Mouse (Mus musculus) cerebellum, postnatal 36 days (tissue): ENCODE data around the gene Apon.
"Not testable (repeated sequence)": the region's sequence is repeated elsewhere in the genome, so short reads cannot be mapped to it uniquely, and the experiment has no call there.

Experiments
- DNase-seq, 2 experiments: peaks; one replicate each; pipeline ENCODE4 v3.0.0; 2021 to 2022; ENCODE audit warnings: mixed read lengths in 2 of 2

Gene Apon

DNA sequence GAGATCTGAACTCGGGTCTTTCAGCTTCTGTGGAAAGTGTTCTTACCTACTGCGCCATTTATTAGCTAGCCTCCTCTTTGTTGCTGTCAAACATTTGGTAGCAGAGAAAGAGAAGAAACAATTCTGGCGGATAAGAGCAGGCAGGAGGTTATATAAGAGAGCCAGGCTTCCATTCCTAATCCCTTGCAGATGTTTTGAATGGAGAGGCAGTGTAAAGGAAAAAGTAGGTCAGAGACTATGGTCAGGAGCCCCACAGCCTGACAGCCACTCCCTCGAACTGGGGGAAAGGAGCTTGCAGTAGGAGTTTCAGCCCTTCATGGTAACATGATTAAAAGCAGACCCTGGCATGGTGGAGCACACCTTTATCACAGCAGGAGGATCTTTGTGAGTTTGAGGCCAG is 17.6 kb upstream of the Apon start:
- DNase-seq = no peak

DNA sequence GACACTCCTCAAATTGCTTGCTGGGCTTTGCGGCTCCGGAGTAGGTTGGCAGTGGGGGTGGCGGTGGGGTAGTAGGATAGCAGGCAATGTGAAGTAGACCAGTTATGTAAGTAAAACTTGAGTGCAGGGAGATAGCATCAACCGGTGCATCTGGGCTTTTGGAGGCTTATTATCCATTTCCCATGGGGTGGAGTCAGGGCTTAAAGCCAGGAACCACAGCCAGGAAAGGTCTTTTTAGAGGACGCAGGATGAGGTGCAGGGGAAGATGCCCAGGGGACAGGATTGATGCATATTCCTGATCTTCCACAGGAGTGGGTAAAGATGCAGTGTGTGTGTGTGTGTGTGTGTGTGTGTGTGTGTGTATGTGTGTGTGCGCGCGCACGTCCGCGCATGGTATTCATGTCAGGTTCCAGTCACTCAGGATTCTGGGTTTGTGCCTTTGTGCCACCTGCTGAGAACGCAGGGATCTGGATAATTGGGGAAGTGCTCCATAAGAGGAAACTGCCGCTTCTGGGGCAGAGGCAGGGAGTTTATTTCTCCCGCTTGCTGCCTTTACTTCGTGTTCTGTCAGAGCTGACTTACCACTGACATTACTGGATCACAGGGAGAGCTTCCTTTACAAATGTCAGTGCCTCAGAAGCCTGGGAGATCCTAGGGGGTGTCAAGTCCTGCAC is 16.0 kb upstream of the Apon start:
- peak; percentile 19 to 20 for DNase-seq

DNA sequence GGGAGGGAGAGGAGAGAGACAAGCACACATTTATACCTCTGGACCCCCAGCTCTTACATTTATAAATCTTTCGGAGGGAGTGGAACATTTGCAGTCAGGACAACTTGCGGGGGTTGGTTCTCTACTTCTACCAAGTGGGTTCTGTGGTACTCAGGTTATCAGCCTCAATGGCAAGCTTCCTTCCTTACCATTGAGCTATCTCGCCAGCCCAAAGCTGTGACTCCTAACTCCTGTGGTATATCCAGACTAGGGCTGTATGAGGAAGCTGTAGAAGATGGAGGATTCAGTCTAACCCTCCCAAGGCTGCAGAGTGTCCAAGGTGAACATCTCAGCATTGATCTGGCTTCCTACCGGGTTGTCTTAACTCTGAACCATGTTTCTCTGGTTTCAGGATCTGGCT is 14.8 kb upstream of the Apon start:
- DNase-seq = no peak

DNA sequence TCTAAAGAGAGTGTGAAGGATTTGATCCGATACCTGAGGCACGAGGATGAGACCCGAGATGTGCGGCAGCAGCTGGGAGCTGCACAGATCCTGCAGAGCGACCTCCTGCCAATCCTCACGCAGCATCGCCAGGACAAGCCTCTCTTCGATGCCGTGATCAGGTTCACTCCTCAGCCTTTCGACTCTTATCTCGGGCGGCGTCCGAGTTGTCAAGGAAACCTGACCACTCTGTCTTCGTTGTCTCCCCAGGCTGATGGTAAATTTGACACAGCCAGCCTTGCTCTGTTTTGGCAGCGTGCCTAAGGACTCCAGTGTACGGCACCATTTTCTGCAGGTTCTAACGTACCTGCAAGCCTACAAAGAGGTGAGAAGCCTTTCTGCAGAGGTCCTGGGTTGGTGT is 13.8 kb upstream of the Apon start:
- no peak for DNase-seq

DNA sequence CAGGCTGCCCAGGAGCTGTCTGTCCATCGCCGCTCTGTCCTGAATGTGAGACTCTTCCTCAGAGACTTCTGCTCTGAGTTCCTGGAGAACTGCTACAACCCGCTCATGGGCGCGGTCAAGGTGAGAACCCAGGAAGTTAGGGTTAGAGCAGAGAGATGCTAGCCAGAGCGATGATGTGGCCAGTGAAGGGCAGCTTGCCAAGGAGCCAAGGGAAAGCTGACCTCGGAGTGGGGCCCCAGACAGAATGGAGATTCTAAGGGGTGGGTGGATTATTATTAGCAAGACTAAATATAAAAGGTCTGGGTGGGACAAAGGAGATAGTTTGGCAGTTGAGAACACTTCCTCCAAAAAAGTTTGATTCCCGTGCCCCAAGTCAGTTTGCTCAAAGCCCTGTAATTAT is 10.6 kb upstream of the Apon start:
- DNase-seq = no peak

DNA sequence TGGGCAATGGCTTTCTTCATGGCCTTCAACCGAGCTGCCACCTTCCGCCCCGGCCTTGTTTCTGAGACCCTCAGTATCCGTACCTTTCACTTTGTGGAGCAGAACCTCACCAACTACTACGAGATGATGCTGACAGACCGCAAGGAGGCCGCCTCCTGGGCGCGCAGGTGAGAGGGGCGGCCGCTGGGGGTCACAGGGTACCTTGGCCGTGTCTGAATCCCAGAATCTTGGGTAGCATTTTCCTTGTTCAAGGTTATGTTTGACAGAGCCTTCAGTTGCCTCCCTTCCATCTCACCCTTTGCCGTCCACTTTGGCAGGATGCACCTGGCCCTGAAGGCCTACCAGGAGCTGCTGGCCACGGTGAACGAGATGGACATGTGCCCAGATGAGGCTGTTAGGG is 9.8 kb upstream of the Apon start:
- no peak for DNase-seq

DNA sequence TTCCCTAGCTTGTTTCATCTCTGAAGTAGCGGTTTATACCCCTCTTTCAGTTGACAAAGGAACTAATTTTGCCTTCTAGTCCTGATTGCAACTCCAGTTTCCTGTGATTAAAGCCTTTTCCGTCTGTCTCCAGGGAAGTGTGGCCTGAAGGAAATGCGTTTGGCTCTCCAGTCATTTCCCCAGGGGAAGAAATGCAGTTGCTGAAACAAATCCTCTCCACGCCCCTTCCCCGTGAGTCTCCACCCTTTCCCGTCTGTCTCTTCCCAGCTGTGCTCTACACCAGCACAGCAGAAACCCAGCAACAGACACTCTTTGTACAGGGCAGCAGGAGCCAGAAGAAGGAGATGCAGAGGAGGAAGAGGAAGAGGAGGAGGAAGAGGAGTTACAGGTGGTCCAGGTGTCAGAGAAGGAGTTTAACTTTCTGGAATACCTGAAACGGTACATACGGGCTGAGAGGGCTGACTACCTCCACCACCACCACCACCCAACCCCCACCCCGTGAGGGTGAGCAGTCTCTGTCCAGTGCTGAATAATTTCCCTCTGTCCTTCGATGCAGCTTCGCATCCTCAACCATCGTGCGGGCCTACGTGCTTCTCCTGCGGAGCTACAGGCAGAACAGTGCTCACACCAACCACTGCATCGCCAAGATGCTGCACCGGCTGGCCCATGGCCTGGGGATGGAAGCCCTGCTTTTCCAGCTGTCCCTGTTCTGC is 6.7 kb upstream of the Apon start:
- DNase-seq = no peak

DNA sequence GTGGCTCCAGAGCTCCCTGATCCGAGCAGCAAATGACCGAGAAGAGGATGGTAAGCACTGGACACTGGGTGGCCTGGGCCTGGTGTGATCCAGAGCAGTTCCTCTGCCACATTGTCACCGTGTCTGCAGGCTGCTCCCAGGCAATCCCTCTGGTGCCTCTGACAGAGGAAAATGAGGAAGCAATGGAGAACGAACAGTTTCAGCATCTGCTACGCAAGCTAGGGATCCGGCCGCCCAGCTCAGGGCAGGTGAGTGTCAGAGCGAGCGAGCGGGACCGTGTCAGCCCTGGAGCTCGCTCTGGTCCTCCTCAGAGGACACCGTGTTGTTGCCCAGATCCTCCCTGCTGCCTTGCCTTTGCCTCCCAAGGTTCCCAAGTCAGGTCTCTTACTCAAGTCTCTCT is 3.3 kb upstream of the Apon start:
- no peak for DNase-seq

DNA sequence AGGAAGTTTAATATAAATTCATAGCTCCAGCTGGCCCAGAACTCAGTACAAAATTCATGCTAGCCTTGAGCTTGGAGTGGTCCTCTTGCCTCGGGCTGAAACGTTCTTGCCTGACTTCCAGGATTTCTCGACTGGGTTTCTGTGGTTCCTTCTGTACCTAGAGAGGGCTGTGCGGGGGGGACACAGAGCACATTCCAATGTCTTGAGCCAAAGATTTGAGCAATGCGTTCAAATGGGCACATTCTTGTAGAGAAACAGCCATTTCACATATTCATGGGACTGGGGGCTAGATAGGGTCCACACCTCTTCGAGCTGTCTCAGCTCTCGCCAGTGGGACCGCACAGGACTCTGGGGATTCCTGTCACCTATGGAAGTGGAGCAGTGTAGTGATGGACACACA is 2.0 kb downstream of the Apon start:
- no peak for DNase-seq

DNA sequence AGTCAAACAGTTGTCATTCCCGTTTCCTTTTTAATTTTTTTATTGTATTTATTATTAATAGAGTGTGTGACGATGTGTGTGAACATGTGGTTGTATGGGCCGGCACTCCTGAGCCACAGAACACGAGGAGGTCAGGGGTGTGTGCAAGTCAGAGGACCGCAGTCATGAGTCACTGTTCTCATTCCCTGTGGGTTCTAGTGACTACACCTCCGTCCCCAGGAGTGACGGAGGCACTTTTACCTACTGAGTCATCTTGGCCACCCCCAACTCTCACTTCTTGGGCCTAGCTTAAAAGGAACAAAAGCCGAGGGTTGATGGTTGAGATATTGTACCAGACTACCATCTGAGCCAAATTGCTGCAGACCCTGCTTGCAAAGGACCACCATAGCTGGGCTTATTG is 2.4 kb downstream of the Apon start:
- DNase-seq = no peak

DNA sequence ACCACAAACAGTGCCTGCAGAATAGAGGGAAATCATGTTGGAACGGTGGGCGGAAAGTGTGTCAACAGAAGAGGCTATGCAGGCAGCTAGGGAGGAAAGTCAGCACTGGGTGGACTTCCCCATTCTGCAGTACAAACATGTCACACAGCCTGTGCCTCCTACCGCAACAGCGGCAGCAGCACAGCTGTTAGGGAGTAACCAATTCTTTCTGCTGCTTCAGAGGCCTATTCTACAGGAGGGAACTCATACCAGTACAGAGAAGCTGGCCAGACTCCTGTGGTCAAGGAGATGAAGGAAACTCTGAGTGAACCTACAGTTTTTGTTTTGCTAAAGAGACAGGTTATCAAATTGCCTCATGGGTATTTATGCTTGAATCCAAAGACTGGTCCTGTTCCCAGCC is 5.1 kb downstream of the Apon start:
- no peak for DNase-seq

DNA sequence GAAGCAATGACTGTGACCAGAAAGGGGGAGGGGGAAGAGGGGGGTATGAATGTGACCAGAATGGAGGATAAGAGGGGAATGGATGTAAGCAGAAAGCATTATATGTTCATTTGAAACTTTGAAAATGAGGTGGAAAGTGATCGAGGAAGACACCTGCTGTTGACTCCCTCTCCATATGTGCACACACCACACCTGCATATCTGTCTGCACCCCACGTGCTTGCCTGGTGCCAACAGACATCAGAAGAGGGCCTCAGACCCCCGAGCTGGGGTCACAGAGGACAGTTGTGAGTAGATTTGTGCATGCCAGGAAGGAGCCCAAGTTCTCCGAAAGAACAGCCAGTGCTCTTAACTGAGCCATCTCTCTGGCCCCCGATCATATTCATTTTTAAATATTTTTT is 6.0 kb downstream of the Apon start:
- no peak for DNase-seq

DNA sequence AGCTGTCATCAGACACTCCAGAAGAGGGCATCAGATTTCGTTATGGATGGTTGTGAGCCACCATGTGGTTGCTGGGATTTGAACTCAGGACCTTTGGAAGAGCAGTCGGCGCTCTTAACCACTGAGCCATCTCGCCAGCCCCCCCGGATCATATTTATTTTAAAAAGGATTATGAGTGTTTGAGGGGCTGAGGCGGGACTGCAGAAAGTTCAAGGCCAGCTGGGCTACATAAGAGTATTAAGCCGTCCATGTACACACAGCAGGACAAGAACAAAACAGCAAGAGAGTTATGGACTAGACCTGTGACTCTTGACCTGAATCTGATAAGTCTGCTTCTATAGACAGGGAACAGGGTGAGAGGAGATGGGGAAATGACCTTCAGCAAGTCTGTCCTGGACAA is 6.5 kb downstream of the Apon start:
- not testable (repeated sequence) for DNase-seq

DNA sequence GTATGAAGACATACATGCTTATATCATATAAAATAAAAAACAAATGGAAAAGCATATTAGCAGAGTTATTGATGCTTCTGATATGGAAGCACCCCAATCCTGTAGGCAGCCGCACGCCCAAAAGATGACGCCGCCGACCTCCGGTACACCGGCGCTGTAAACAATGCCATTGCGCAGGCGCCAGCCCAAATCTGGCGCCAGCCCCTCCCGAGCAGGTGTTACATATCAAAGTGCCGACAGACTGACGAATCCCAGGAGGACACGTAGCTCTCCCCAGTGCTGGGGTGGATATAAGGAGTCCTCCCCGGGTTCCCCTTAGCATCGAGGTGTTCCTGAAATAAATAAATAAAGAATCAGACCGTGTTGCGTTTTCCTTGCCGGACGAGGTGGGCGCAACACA is 8.4 kb downstream of the Apon start:
- DNase-seq = no peak

DNA sequence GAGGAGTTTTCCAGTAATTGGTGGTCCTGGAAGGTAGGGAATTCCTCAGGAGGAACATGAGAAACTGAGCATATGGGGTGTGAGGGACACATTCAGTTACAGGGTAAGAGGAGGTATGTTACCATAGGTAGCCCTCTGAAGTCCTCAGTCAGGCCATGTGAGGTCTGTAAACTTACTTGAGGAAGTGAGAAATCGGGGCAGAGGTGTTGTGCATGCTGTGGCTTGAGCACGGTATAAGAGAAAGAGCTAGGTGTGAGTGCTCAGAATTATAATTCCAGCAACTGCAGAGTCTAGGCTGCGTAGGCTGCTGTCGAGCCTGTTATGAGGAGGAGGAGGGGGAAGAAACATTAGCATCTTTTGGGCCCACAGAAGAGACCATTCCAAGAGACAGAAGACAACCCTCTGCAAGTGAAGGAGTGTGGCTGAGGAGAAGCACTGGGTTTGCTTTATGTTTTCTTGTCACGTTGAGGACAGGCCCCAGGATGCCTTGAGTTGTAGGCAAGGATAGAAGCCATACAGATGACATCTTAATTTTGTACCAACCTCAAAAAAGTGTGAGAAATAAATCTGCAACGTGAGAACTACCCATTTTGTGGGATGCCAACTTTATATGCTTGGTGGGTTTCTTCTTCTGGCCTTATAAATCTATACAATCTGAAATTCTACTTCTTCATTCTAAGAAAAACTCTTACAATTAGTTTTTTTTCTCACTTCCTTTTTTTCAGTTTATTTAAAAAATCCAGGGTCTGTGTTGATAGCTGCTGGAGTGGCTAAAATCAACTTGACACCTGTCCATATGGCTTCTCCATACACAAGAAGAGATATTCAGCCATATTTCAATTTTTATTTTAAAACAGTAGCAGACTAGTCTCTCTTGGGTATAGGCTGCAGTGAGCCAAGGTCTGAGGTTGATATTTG is 9.8 kb downstream of the Apon start:
- no peak for DNase-seq

DNA sequence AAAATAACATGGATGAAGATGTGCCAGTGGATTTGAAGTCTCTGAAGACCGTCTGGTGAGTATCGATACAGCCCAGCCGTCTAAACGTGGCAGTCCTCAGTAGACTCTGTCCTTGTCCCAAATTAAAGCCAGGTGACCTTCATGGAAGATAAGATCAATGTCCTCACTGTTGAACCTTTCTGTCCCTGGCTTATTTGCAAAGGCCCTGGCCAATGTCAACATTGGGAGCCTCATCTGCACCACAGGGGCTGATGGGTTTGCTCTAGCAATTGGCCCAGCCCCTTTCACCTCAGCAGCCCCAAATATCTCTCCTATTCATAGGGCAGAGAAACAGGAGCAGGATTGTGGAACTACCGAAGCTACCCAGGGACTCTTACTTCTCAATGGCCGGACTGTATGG is 14.5 kb downstream of the Apon start, which contains the start of gene Apof:
Apof (plus strand) TSS at position 301 of the 400 bp plus-strand sequence.
- no peak for DNase-seq

DNA sequence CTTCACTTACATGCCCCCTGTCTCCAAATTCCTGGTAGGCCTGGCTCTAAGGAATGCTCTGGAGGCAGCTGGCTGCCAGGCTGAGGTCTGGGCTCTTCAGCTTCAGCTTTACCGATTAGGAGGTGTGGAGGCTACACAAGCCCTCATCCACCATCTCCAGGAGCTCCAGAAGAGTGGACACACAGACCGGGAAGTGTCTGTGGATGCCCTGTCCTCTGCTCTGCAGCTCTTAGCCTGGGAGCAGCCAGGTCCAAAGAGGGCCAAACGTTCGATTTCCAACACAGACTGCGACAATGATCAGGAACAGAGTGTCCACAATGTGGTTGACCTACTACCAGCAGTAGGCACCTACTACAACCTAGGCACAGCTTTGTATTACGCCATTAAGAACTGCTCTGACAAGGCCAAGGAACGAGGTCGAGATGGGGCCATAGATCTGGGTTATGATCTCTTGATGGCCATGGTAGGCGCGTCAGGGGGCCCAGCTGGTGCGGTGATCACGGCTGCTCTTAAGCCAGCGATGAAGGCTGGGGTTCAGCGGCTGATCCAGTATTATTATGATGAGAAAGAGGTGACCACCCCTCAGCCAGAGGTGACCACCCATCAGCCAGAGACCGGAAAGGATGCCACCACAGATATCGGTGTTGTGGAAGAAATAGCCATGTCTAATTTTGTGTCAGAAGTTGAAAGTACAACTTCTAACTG is 15.5 kb downstream of the Apon start:
- DNase-seq = no peak

DNA sequence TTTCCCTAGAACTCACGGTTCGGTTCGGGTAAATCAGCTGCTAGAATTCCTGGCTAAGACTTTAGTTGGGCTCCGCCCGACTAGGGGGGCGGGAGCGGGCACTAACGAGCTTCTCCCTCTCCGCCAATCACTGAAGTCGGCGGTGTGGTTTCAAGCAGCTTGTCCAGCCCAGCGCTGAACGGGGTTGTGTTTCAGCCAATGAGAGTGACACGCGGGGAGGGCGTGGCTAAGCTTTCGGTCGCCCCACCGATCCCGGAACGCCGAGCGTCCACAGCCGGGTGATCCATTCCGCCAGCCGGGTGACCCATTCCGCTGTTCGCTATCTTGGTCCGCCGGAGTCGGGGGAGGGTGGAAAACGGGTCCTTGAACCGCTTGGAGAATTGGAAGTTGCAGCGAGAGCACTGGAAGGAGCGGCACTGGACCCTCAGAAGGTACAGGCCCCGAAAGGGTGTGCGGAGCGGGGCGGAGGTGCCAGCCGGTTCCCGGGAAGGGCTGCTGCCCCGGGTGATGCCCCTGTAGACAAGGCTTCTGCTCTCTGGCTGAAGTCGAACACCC is 16.5 kb downstream of the Apon start, which contains the start of gene Stat2:
Stat2 (plus strand) TSS at position 273 of the 555 bp plus-strand sequence.
- peak; percentile 97 for DNase-seq

DNA sequence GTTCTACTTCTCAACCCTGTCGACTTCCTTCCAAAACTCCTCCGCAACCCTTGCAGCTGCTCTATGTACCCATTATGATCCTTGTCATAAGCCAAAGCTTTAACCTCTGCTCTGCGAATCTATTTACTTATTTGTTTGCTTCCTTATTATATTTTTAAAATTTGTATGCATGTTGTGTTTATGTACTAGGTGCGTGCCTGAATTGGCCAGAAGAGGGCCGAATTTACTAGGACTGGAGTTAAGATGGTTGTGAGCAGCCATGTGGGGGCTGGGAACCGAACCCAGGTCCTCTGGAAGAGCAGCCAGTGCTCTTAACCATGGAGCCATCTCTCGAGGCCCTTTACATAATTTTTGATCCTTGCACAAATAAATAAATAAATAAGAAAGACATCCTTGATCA is 17.0 kb downstream of the Apon start:
- DNase-seq = no peak

DNA sequence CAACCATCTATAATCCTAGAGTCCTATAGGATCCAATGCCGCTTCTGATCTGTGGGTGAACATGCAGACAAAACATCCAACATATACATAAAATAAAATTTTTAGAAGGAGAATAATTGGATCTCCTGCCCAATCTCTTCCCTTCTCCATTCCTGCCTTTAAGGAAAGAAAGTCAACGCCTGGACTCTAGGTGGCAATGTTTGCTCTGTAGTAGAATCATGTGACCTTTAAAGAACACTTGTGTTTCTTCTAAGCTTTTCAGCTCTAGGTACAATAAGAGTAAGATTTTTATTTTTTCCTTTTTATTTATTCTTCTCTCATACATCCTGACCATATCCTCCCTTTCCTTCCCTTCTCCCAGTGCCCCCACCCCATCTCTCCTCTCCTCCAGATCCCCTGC is 18.0 kb downstream of the Apon start:
- DNase-seq = peak in 1 of 2 experiments; percentile 35

DNA sequence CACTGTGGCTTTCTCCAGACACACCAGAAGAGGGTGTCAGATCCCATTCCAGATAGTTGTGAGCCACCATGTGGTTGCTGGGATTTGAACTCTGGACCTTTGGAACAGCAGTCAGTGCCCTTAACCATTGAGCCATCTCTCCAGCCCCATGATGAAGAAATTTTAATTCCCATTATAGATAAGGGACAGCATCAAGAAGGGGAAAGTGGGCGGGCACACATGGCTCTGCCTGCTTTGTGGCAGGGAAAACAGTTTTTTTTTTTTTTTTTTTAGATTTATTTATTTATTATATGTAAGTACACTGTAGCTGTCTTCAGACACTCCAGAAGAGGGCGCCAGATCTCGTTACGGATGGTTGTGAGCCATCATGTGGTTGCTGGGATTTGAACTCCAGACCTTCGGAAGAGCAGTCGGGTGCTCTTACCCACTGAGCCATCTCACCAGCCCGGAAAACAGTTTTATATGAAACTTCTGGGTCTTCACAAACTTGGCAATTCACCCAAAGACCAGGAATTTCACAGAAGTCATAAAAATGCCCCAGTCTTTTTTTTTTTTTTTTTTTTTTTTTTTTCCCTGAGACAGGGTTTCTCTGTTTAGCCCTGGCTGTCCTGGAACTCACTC is 19.0 kb downstream of the Apon start:
- not testable (repeated sequence) for DNase-seq

DNA sequence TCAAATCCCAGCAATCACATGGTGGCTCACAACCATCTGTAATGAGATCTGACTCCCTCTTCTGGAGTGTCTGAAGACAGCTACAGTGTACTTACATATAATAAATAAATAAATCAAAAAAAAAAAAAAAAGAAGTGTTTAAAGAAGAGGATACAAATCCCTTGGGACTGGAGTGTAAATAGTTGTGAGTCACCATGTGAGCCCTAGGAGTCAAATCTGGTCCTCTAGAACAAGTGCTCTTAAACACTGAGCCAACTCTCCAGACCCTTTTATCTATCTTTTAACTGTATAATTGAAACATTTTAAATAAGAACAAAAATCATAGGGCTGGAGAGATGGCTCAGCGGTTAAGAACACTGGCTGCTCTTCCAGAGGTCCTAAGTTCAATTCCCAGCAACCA is 21.5 kb downstream of the Apon start:
- DNase-seq = not testable (repeated sequence)
